Mouse (Mus musculus): Measurements from ENCODE around the gene Rdh19.

- no peak for TF ChIP-seq CTCF (IDR thresholded peaks at IDR 0.05; ENCODE audit: borderline replicate concordance, insufficient read depth, low read depth, low read length)
- no peak for TF ChIP-seq POLR2A (IDR thresholded peaks at IDR 0.05; ENCODE audit: borderline replicate concordance, insufficient read depth, low read length)
These were observed 31.3 kb downstream of the Rdh19 start for GRCm38 (mm10) chr10:127881041-127881440.

All from cerebellum, adult 2 months (tissue).